Mouse (Mus musculus) heart, embryonic 14.5 days (tissue): ENCODE data around the gene Adgrg6. TPM values are rescaled to one million over a fixed set of nuclear protein-coding genes. Genes with fewer than 3 reads are reported as not detected.

Experiments used
- ATAC-seq: fragments of 200-750 bp; cut with Nextera tagmentation; 2 replicates; pipeline ENCODE4 v1.8.0; 2017; ENCODE audit warnings: low read depth, moderate TSS enrichment; ENCODE audit not compliant: insufficient number of reproducible peaks, insufficient read depth, low FRiP score
- H3K27ac ChIP-seq, 2 experiments: fragments of 200-500 bp in 1 of 2; fragments of 300-500 bp in 1 of 2; sonication (generic) in 1 of 2; replicated peaks in 1 of 2; 2 replicates each; pipeline ENCODE4 v1.5.1; 2012 to 2014; ENCODE audit warnings: low read depth in 2 of 2, low read length in 2 of 2, control low read depth in 1 of 2, mild to moderate bottlenecking in 1 of 2, mixed read lengths in 1 of 2; ENCODE audit not compliant: control insufficient read depth in 1 of 2, insufficient read depth in 1 of 2
- H3K27me3 ChIP-seq: fragments of 300-500 bp; sonication (generic); 2 replicates; pipeline ENCODE4 v1.6.1; 2014; ENCODE audit warnings: mild to moderate bottlenecking, low read length, control low read depth; ENCODE audit not compliant: control insufficient read depth, insufficient read depth
- H3K36me3 ChIP-seq: fragments of 300-500 bp; sonication (generic); 2 replicates; pipeline ENCODE4 v1.6.1; 2014; ENCODE audit warnings: mild to moderate bottlenecking, control low read depth, low read length, mixed read lengths; ENCODE audit not compliant: control insufficient read depth, insufficient read depth
- H3K4me1 ChIP-seq, 2 experiments: fragments of 200-500 bp in 1 of 2; fragments of 300-500 bp in 1 of 2; sonication (generic) in 1 of 2; 2 replicates each; pipeline ENCODE4 v1.6.1; 2012 to 2014; ENCODE audit warnings: low read length in 2 of 2, control low read depth in 1 of 2, mixed read lengths in 1 of 2; ENCODE audit not compliant: control insufficient read depth in 2 of 2, insufficient read depth in 2 of 2
- H3K4me2 ChIP-seq: fragments of 300-500 bp; sonication (generic); 2 replicates; pipeline ENCODE4 v1.6.1; 2014; ENCODE audit warnings: mild to moderate bottlenecking, low read length
- H3K4me3 ChIP-seq, 2 experiments: fragments of 200-500 bp in 1 of 2; fragments of 300-500 bp in 1 of 2; sonication (generic) in 1 of 2; 2 replicates each; pipeline ENCODE4 v1.5.1; 2012 to 2014; ENCODE audit warnings: low read length in 2 of 2, mild to moderate bottlenecking in 2 of 2, control low read depth in 1 of 2, low read depth in 1 of 2, moderate library complexity in 1 of 2; ENCODE audit not compliant: control insufficient read depth in 1 of 2, insufficient read depth in 1 of 2
- H3K9ac ChIP-seq: fragments of 300-500 bp; sonication (generic); 2 replicates; pipeline ENCODE4 v1.6.1; 2014; ENCODE audit warnings: mild to moderate bottlenecking, low read length
- H3K9me3 ChIP-seq: fragments of 300-500 bp; sonication (generic); 2 replicates; pipeline ENCODE4 v1.6.1; 2016; ENCODE audit warnings: low read length, control low read depth; ENCODE audit not compliant: control insufficient read depth
- WGBS: fragments of 180-500 bp; shearing (Covaris S2); extraction: QIAGEN DNeasy Blood & Tissue Kit; methylation state at CpG from one replicate; pipeline ENCODE4 v1.1.7; 2014; 5-methylcytosine and 5-hydroxymethylcytosine counted together
- polyA plus RNA-seq: library from polyadenylated mRNA; unstranded; fragments of >200 nt; fragmentation: Nextera tagmentation; extraction: Ambion mirVana; gene quantifications from 2 replicates; pipeline ENCODE4 v1.2.1, GENCODE M21; 2014

Gene Adgrg6
- polyA plus RNA-seq, 1 experiment from 2014 or later: 24.2 TPM

- Histone ChIP-seq H3K36me3 (no peaks in the 10 kb centered on the region), H3K27me3 (no peaks in the 10 kb centered on the region), H3K9me3 (no peaks in the 10 kb centered on the region), H3K9ac (no peak overlapping the region), H3K4me3 (no peak overlapping the region), H3K27ac (no peak overlapping the region), H3K4me1 (peaks cover 2 to 8% of the 10 kb centered on the region in 2 experiments; a peak in 1 of 4 replicates), H3K4me2 (no peak overlapping the region)
- 7% methylated on average over 11 of the region's 11 CpGs for WGBS
- ATAC-seq: no peak
Measured at GRCm38 (mm10) chr10:14391025-14391639, 154.3 kb downstream of the Adgrg6 start.

GRCm38 (mm10) chr10:14385574-14385973, 159.9 kb downstream of the Adgrg6 start:
- no peaks in the 10 kb centered on the region for H3K27me3 ChIP-seq
- H3K4me2 ChIP-seq: no peak overlapping the region
- no peak for ATAC-seq
- H3K36me3 ChIP-seq: no peaks in the 10 kb centered on the region
- H3K4me3 ChIP-seq: no peak overlapping the region
- no peak overlapping the region for H3K9ac ChIP-seq
- H3K4me1 ChIP-seq: peaks cover 3 to 8% of the 10 kb centered on the region in 2 experiments; a peak in 2 of 4 replicates
- H3K9me3 ChIP-seq: no peaks in the 10 kb centered on the region
- WGBS: 72% methylated on average over 5 of the region's 5 CpGs
- H3K27ac ChIP-seq: no peak overlapping the region

- Histone ChIP-seq H3K9me3 (no peaks in the 10 kb centered on the region), H3K9ac (no peak overlapping the region), H3K27me3 (no peaks in the 10 kb centered on the region), H3K4me1 (no peaks in the 10 kb centered on the region), H3K27ac (no peak overlapping the region), H3K36me3 (no peaks in the 10 kb centered on the region), H3K4me2 (no peak overlapping the region), H3K4me3 (no peak overlapping the region)
- ATAC-seq: no peak
- whole genome bisulfite sequencing: 52% methylated on average over 1 of the region's 1 CpGs
Measured at GRCm38 (mm10) chr10:14365065-14365589, 180.3 kb downstream of the Adgrg6 start.

GRCm38 (mm10) chr10:14363226-14363625, 182.2 kb downstream of the Adgrg6 start:
- H3K4me2 ChIP-seq: no peak overlapping the region
- ATAC-seq: no peak
- no peak overlapping the region for H3K27ac ChIP-seq
- no peaks in the 10 kb centered on the region for H3K4me1 ChIP-seq
- no peak overlapping the region for H3K4me3 ChIP-seq
- WGBS: 93% methylated on average over 2 of the region's 2 CpGs
- no peaks in the 10 kb centered on the region for H3K9me3 ChIP-seq
- no peaks in the 10 kb centered on the region for H3K36me3 ChIP-seq
- H3K9ac ChIP-seq: no peak overlapping the region
- no peaks in the 10 kb centered on the region for H3K27me3 ChIP-seq

GRCm38 (mm10) chr10:14358271-14358670, 187.2 kb downstream of the Adgrg6 start:
- H3K4me3 ChIP-seq: no peak overlapping the region
- WGBS: 84% methylated on average over 3 of the region's 3 CpGs
- H3K4me2 ChIP-seq: no peak overlapping the region
- ATAC-seq: no peak
- H3K9me3 ChIP-seq: no peaks in the 10 kb centered on the region
- no peak overlapping the region for H3K27ac ChIP-seq
- no peaks in the 10 kb centered on the region for H3K27me3 ChIP-seq
- H3K36me3 ChIP-seq: no peaks in the 10 kb centered on the region
- H3K4me1 ChIP-seq: no peaks in the 10 kb centered on the region
- H3K9ac ChIP-seq: no peak overlapping the region

Other genes starting within 250 kb of the Adgrg6 start
- 85.8 and 96.7 TPM in 2 replicates for gene Vta1, start 159.9 kb upstream of the Adgrg6 start, polyA plus RNA-seq
- gene Nmbr, start 159.9 kb upstream of the Adgrg6 start, polyA plus RNA-seq: 0.41 TPM in 1 of 2 replicates, not detected in the other
- not detected in 2 replicates for gene Gje1, start 172.6 kb upstream of the Adgrg6 start, polyA plus RNA-seq